Mouse (Mus musculus) inflammation-experienced regulatory T-cells (primary cell): ENCODE data around the gene Btk. TPM values are rescaled to one million over a fixed set of nuclear protein-coding genes. Genes with fewer than 3 reads are reported as not detected.

ENCODE experiments used
- polyA plus RNA-seq, 2 experiments: library from polyadenylated mRNA; unstranded; fragments of 100-300 nt; shearing (Covaris generic); gene quantifications; one replicate each; pipeline ENCODE4 v1.2.1; 2017

The Btk gene
- polyA plus RNA-seq = 1 to 10 TPM in 1 of 2 experiments, under 1 TPM in 1; 0.72 to 1.5 TPM

DNA sequence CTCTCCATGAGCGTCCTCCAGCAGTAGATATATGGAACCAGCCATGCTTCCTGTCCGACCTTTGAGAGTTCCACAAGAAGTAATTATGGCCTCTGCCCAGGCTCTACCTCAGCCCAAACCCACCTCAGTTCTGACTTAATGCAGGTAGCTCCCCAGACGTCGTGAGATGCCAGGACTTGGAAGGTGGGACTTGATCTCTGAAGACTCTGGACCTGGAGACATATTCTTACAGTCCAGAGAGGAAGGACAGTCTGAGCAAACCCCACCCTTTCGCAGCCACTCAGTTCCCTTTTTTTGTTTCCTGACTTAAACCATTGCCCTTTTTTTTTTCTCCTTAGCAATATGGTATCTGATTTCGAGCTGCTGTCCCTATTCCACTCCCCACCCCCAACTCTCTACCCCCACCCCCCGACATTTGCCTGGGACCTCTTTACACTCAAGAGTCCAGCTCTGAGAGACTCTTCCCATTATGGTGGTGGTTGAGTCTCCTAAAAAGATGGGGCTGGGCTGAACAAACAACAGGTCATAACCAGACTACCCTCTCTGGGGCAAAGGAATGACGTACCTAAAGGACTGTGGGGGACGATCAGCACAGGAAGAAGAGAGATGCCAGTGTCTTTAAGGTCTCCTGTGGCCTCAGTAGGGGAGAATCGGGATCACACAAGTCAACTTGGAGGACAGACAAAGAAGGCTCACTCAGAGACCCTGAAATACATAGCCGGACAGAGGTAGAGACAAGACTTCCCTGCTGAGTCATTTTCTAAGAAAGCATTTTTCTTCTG, at the start of gene Btk:
Gene Btk (minus strand): TSS at position 683 of the 782 bp plus-strand sequence.

DNA sequence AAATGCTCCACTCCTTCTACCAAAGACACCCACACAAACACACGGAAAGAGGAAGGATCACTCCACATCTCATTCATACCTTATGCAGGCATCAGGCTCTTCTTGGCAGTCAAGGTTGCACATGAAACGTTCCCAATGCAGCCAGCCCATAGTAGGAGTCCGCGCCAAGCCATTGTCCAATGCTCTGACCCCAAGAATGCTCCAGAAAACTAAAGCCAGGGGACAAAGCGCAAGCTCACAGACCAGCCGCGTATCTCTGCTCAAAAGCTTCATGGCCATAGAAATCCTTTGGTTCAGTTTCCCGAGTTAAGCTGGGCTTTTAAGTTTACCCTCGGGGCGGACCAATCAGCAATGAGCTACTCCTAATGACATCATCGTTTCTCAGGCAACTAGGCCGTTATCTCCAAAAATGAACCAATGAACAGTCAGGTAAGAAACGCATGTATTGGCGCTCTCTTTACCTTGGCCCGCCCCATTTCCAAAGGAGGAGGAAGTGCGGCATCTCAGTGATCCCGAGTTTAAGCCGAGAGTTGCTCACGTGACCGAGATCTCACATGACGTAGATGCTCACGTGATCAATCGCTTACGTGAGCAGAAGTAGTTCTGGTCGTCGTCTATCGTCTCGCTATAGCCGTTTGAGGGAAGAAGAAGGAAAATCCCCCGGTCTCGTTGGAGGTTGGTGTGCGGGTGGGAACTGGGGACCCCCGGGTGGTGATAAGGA, 17.4 kb upstream of the Btk start, which contains the start of the genes Gla and Hnrnph2:
Gene Gla (minus strand): TSS at position 467 of the 721 bp plus-strand sequence.
Gene Hnrnph2 (plus strand): TSS at position 521 of the 721 bp plus-strand sequence.

DNA sequence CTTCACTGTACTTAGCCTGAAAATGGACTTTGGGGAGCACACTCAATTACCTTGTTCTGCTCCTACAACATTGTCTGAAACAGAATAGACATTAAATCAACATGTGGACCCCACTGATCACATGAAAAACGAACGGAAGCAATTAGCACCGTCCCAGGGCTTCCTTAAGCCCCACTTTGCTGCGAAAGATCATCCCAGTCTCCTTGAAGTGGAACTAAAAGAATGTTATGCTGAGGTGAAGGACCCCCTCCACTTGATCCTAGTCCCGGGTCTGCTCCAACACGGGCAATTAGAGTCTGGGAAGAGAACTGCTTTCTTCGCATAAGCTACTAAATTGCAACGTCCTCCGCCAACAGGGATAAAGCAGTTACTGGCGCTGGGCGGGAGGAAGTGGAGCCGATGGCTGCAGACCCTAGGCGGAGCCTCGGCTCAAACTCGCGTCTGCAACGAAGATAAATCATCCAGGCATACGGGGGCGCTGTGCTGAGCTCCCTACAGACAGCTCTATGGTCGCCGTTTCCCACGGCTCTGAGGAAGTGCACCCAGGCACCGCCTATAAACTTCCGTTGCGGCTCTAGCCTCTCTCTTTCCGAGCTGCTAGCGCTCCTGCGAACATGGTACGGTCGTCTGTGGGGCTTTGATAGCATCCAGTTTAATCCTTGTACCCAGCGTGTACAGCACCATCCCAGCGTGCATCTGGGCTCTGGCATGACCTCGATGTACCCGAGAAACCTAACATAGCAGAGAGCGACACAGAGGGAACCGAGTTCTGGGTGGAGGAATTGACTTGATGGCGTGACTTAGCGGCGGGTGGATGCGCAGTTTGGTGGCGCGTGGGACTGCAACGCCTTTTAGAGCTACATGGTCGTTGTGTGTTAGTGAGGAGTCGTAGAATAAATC, 2.0 kb upstream of the Btk start, which contains the start of gene Rpl36a:
Gene Rpl36a (plus strand): TSS at position 552 of the 900 bp plus-strand sequence.

GRCm38 (mm10) chrX:134541145-134541954, 42.0 kb downstream of the Btk start, which contains the start of gene Timm8a1:
TSS of gene Timm8a1 (minus strand) at chrX:134541865.

Other genes starting within 250 kb of the Btk start
- under 1 TPM in 1 of 2 experiments, not detected in 1; 0.20 TPM for gene Drp2, start 179.0 kb downstream of the Btk start, polyA plus RNA-seq
- gene Taf7l, start 107.1 kb downstream of the Btk start, polyA plus RNA-seq = under 1 TPM; 0.19 to 0.92 TPM
- 10 to 100 TPM; 28.3 to 46.8 TPM for gene Timm8a1, start 41.7 kb downstream of the Btk start, polyA plus RNA-seq
- gene Rpl36a, start 2.1 kb upstream of the Btk start, polyA plus RNA-seq = 100 to 1,000 TPM; 235 to 245 TPM
- gene Gla, start 17.6 kb upstream of the Btk start, polyA plus RNA-seq = 1 to 10 TPM; 5.1 to 6.7 TPM
- 100 to 1,000 TPM in 1 of 2 experiments, 10 to 100 TPM in 1; 98.4 to 108 TPM for gene Hnrnph2, start 17.6 kb upstream of the Btk start, polyA plus RNA-seq
- under 1 TPM; 0.82 to 0.88 TPM for gene Armcx4, start 102.9 kb upstream of the Btk start, polyA plus RNA-seq
- 1 to 10 TPM in 1 of 2 experiments, under 1 TPM in 1; 0.56 to 2.4 TPM for gene Armcx1, start 134.4 kb upstream of the Btk start, polyA plus RNA-seq
- 1 to 10 TPM; 1.2 to 1.7 TPM for gene Armcx6, start 167.8 kb upstream of the Btk start, polyA plus RNA-seq
- 10 to 100 TPM in 1 of 2 experiments, 1 to 10 TPM in 1; 9.5 to 16.3 TPM for gene Armcx3, start 173.0 kb upstream of the Btk start, polyA plus RNA-seq
- 1 to 10 TPM; 6.1 to 9.4 TPM for gene Armcx2, start 225.7 kb upstream of the Btk start, polyA plus RNA-seq